In genomic region chr15:97907202-97907601, GRCm38 (mm10) we compare ENCODE assay signal across 8 mouse cellular contexts. TPM values are rescaled to one million over a fixed set of nuclear protein-coding genes. Genes with fewer than 3 reads are reported as not detected.
A peak's percentile ranks its signal among the peaks of the same experiment; 100 is the strongest.
DNase-seq lines count a peak whose midpoint lies in the region; ATAC-seq and TF ChIP-seq lines count a peak whose summit lies in the region.

No protein-coding gene starts in this region.

- no peak overlapping the region for H3K9ac ChIP-seq in forebrain, embryonic 16.5 days (replicated peaks; ENCODE audit: low read depth, low read length)
- H3K9ac ChIP-seq in liver, embryonic 13.5 days = peak overlapping the region; percentile 22; the same call in 1 of the 2 replicates
- no peak overlapping the region for H3K9ac ChIP-seq in stomach, postnatal 0 days (ENCODE audit: low read length)

- 48% methylated on average over 5 of the region's 5 CpGs for WGBS in forebrain, embryonic 10.5 days
- WGBS in forebrain, embryonic 16.5 days = 49% methylated on average over 5 of the region's 5 CpGs
- 25% methylated on average over 5 of the region's 5 CpGs for WGBS in liver, embryonic 13.5 days (ENCODE audit: insufficient replicate concordance)
- 45% methylated on average over 5 of the region's 5 CpGs for WGBS in stomach, postnatal 0 days

- no peaks in the 10 kb centered on the region for H3K9me3 ChIP-seq in forebrain, embryonic 10.5 days
- no peaks in the 10 kb centered on the region for H3K9me3 ChIP-seq in forebrain, embryonic 16.5 days (ENCODE audit: control insufficient read depth, low read length)
- no peaks in the 10 kb centered on the region for H3K9me3 ChIP-seq in liver, embryonic 13.5 days (replicated peaks)
- H3K9me3 ChIP-seq in stomach, postnatal 0 days (ENCODE audit: control insufficient read depth, low read length) = no peaks in the 10 kb centered on the region

- no peak overlapping the region for H3K4me2 ChIP-seq in forebrain, embryonic 16.5 days (ENCODE audit: low read length)
- peak overlapping the region; percentile 82 for H3K4me2 ChIP-seq in liver, embryonic 13.5 days
- peak overlapping the region; percentile 89 for H3K4me2 ChIP-seq in stomach, postnatal 0 days (replicated peaks; ENCODE audit: low read depth)

- H3K27ac ChIP-seq in forebrain, embryonic 10.5 days = no peak overlapping the region
- H3K27ac ChIP-seq in forebrain, embryonic 16.5 days (ENCODE audit: low read length) = no peak overlapping the region
- H3K27ac ChIP-seq in embryonic fibroblast, embryonic 13.5 days (ENCODE audit: insufficient read depth, low read length) = peak overlapping the region; percentile 14; the same call in 1 of the 2 replicates
- H3K27ac ChIP-seq in liver, embryonic 13.5 days = no peak overlapping the region
- H3K27ac ChIP-seq in stomach, postnatal 0 days (replicated peaks) = no peak overlapping the region

- no peaks in the 10 kb centered on the region for H3K36me3 ChIP-seq in forebrain, embryonic 10.5 days (replicated peaks)
- H3K36me3 ChIP-seq in forebrain, embryonic 16.5 days (ENCODE audit: control insufficient read depth, insufficient read depth) = no peaks in the 10 kb centered on the region
- no peaks in the 10 kb centered on the region for H3K36me3 ChIP-seq in liver, embryonic 13.5 days
- H3K36me3 ChIP-seq in stomach, postnatal 0 days (ENCODE audit: control insufficient read depth, insufficient read depth, low read length) = no peaks in the 10 kb centered on the region

- H3K27me3 ChIP-seq in forebrain, embryonic 10.5 days (ENCODE audit: poor library complexity, severe bottlenecking) = peaks cover 75% of the 10 kb centered on the region
- H3K27me3 ChIP-seq in forebrain, embryonic 16.5 days (replicated peaks; ENCODE audit: control insufficient read depth, insufficient read depth, low read length) = peaks cover 13% of the 10 kb centered on the region
- peaks cover 62% of the 10 kb centered on the region for H3K27me3 ChIP-seq in liver, embryonic 13.5 days
- H3K27me3 ChIP-seq in stomach, postnatal 0 days (ENCODE audit: control insufficient read depth, insufficient read depth, low read length) = no peaks in the 10 kb centered on the region

- TF ChIP-seq POLR2A in embryonic fibroblast, embryonic 13.5 days (IDR thresholded peaks at IDR 0.05; ENCODE audit: low read depth, low read length) = no peak

- H3K4me3 ChIP-seq in forebrain, embryonic 10.5 days = peak overlapping the region; percentile 60; the same call in 1 of the 2 replicates
- H3K4me3 ChIP-seq in forebrain, embryonic 16.5 days (replicated peaks; ENCODE audit: low read length) = no peak overlapping the region
- peak overlapping the region; percentile 64 for H3K4me3 ChIP-seq in embryonic fibroblast, embryonic 13.5 days (ENCODE audit: insufficient read depth, low read length)
- H3K4me3 ChIP-seq in liver, embryonic 13.5 days (replicated peaks) = peak overlapping the region; percentile 56
- peak overlapping the region; percentile 49; the same call in 1 of the 2 replicates for H3K4me3 ChIP-seq in stomach, postnatal 0 days (ENCODE audit: low read depth, low read length)

- no peak for TF ChIP-seq EP300 in stomach, postnatal 0 days (optimal IDR thresholded peaks at IDR 0.05)

- DNase-seq in forebrain, embryonic 10.5 days (ENCODE audit: extremely low spot score, low spot score) = no peak
- peak; percentile 84 for DNase-seq in 3134 (ENCODE audit: extremely low read depth, insufficient read length, low spot score)
- DNase-seq in liver, embryonic 13.5 days = no peak
- no peak for DNase-seq in stomach, postnatal 0 days (ENCODE audit: low spot score)
- no peak for DNase-seq in cerebellum, adult 9-11 months
- no peak for DNase-seq in urinary bladder, postnatal 4 days (ENCODE audit: low spot score in 2 of 2)

- ATAC-seq in forebrain, embryonic 16.5 days = no peak
- no peak for ATAC-seq in liver, embryonic 13.5 days (ENCODE audit: low read depth)
- no peak for ATAC-seq in stomach, postnatal 0 days (ENCODE audit: low FRiP score, low TSS enrichment)

- peaks cover 24% of the 10 kb centered on the region for H3K4me1 ChIP-seq in forebrain, embryonic 10.5 days
- H3K4me1 ChIP-seq in forebrain, embryonic 16.5 days (replicated peaks; ENCODE audit: control insufficient read depth, insufficient read depth, low read length) = peaks cover 10% of the 10 kb centered on the region
- H3K4me1 ChIP-seq in embryonic fibroblast, embryonic 13.5 days (ENCODE audit: control insufficient read depth, insufficient read depth, low read length) = no peaks in the 10 kb centered on the region; the same call in 1 of the 2 replicates
- peaks cover 22% of the 10 kb centered on the region for H3K4me1 ChIP-seq in liver, embryonic 13.5 days (replicated peaks)
- H3K4me1 ChIP-seq in stomach, postnatal 0 days (replicated peaks; ENCODE audit: control insufficient read depth, insufficient read depth) = peaks cover 6% of the 10 kb centered on the region

- TF ChIP-seq CTCF in embryonic fibroblast, embryonic 13.5 days (IDR thresholded peaks at IDR 0.05; ENCODE audit: borderline replicate concordance, insufficient read depth, low read length) = no peak
- TF ChIP-seq CTCF in stomach, postnatal 0 days (IDR thresholded peaks at IDR 0.05; ENCODE audit: low read depth) = no peak

RNA-seq across cellular contexts. Expression of gene Vdr, which starts 3.2 kb away (rescaled TPM):
- 0.49 and 0.67 TPM in 2 replicates for polyA plus RNA-seq in forebrain, embryonic 10.5 days (2016; fragmentation: Nextera tagmentation; extraction: Ambion mirVana)
- 0.20 TPM in 1 of 2 replicates, not detected in the other for polyA plus RNA-seq in forebrain, embryonic 16.5 days (2015; fragmentation: Nextera tagmentation; extraction: Ambion mirVana)
- 3.4 and 4.8 TPM in 2 replicates for polyA plus RNA-seq in embryonic fibroblast, embryonic 13.5 days (2011; ENCODE audit: insufficient read length, low read depth, missing spikeins)
- polyA plus RNA-seq in liver, embryonic 13.5 days (2015; fragmentation: Nextera tagmentation; extraction: Ambion mirVana) = 0.22 and 0.41 TPM in 2 replicates
- polyA plus RNA-seq in stomach, postnatal 0 days (2015; fragmentation: Nextera tagmentation; extraction: Ambion mirVana) = 1.4 and 1.5 TPM in 2 replicates

RNA-seq across cellular contexts. Expression of gene Tmem106c, which starts 56.8 kb away (rescaled TPM):
- polyA plus RNA-seq in forebrain, embryonic 10.5 days (2016; fragmentation: Nextera tagmentation; extraction: Ambion mirVana) = 39.2 and 43.2 TPM in 2 replicates
- 64.8 and 66.9 TPM in 2 replicates for polyA plus RNA-seq in forebrain, embryonic 16.5 days (2015; fragmentation: Nextera tagmentation; extraction: Ambion mirVana)
- 29.1 and 32.0 TPM in 2 replicates for polyA plus RNA-seq in embryonic fibroblast, embryonic 13.5 days (2011; ENCODE audit: insufficient read length, low read depth, missing spikeins)
- 14.8 and 15.8 TPM in 2 replicates for polyA plus RNA-seq in liver, embryonic 13.5 days (2015; fragmentation: Nextera tagmentation; extraction: Ambion mirVana)
- 33.1 and 39.8 TPM in 2 replicates for polyA plus RNA-seq in stomach, postnatal 0 days (2015; fragmentation: Nextera tagmentation; extraction: Ambion mirVana)
